Mouse (Mus musculus) brown adipose tissue, adult 24 weeks (tissue): Measurements from ENCODE around the gene Sgms2. TPM values are rescaled to one million over a fixed set of nuclear protein-coding genes. Genes with fewer than 3 reads are reported as not detected.
"Not testable (repeated sequence)": the region's sequence is repeated elsewhere in the genome, so short reads cannot be mapped to it uniquely, and the experiment has no call there.

Experiments
- H3K27ac ChIP-seq: fragments of 200-500 bp; replicated peaks from 2 replicates; pipeline ENCODE4 v1.5.1; 2012; ENCODE audit warnings: low read depth, mild to moderate bottlenecking, low read length
- H3K4me1 ChIP-seq: fragments of 200-500 bp; 2 replicates; pipeline ENCODE4 v1.6.1; 2012; ENCODE audit warnings: low read length, mixed read lengths; ENCODE audit not compliant: control insufficient read depth, insufficient read depth, insufficient read length
- H3K4me3 ChIP-seq: fragments of 200-500 bp; 2 replicates; pipeline ENCODE4 v1.5.1; 2012; ENCODE audit warnings: low read depth, mild to moderate bottlenecking, low read length, moderate library complexity; ENCODE audit not compliant: insufficient read depth
- polyA plus RNA-seq: library from polyadenylated mRNA; stranded (reverse); fragments of >200 nt; gene quantifications from 2 replicates; pipeline ENCODE4 v1.2.4, GENCODE M21; 2012; ENCODE audit not compliant: missing spikeins, insufficient read depth, insufficient read length

Sgms2 gene
- polyA plus RNA-seq, 1 experiment = 8.1 TPM

DNA sequence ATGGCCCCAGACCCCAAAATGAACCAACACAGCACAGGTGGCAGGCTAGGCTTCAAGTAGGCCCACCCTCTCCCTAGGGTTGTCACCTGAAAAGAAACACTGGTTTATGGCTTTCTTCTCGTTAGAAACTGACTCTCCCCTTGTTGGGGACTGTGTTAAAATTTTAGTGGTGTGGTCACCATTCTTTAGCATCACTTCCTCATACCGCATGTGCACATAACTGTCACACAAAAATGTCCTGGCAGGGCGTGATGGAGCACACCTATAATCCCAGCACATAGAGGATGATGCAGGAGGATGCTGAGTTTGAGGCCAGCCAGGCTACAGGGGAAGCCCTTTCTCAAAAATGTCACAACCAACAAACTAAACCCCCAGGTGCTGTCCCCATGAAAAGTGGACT is 133.6 kb downstream of the Sgms2 start:
- no peak overlapping the region for H3K27ac ChIP-seq
- no peak overlapping the region for H3K4me3 ChIP-seq

DNA sequence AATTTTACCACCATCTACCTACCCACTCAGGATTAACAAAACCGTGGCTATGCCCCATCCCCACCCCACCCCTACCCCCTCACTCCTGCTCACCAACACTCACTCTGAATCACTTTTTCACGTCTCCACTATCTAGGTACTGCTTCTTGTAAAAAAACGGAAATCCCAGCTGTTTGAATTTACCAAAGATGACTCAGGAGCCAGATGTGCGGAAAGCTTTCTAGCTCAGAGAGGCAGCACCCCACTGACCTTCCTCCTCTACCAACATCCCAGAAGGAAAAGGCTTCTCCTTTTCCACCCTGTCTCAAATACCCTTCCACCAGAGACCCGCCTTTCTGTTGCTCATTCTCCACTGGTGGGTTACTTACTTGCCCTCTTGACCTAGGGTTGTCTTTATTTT is 135.2 kb downstream of the Sgms2 start:
- Histone ChIP-seq H3K4me3 (no peak overlapping the region), H3K4me1 (no peaks in the 10 kb centered on the region), H3K27ac (no peak overlapping the region)

More for the DNA sequence above, 133.6 kb downstream of the Sgms2 start:
- no peaks in the 10 kb centered on the region for H3K4me1 ChIP-seq

DNA sequence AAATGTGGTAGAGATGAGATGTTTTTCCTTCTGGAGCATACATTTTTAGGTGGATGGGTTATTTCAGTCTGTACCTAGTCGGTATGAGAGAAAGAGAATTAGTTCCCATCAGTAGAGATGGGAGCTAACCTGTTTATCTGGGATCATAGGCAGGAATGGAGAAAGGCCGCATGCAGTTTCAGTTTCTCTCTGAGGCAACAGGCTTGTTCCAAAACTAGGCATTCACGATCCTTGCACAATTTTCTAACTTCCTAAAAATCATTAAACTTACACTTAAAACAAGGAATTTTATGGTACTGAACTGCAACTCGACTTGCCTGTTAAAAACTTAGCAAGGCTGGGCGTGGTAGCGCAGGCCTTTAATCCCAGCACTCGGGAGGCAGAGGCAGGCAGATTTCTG is 140.7 kb downstream of the Sgms2 start:
- H3K4me3 ChIP-seq = no peak overlapping the region
- no peak overlapping the region for H3K27ac ChIP-seq
- H3K4me1 ChIP-seq = no peaks in the 10 kb centered on the region

DNA sequence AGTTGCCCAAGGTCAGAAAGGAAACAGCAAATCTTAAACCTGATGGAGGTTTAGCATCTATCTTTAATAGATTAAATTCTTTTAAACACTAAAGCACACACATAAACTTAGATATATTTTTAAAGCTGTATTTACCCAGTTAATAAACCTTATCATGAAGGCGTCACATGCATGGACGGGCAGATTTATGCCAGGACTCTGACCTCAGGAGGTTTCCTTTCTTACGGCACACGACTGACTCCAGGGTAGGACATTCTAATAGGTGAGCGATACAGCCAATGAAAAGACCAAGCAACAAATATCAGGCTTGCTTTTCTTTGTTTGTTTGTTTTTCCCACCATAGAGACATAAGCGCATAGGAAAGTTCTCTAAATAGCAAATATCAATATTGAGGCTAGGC is 142.2 kb downstream of the Sgms2 start:
- H3K27ac ChIP-seq = no peak overlapping the region
- no peaks in the 10 kb centered on the region for H3K4me1 ChIP-seq
- H3K4me3 ChIP-seq = no peak overlapping the region

DNA sequence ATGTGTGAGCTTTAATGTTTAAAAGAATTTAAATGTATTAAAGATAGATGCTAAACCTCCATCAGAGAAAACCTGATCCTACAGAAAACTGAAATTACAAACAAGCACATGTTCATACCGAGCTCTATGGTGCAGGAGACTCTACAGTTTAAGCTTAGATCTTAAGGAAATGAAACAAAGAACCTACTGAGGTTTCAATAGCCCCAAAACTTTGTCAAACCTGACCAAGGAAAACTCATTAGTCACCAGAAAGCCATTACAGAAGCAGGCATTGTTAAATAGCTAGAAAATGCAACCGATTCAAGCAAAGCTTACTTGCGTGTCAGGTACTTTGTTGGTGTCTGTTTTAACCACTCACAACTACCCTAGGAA is 142.6 kb downstream of the Sgms2 start:
- no peak overlapping the region for H3K4me3 ChIP-seq
- no peaks in the 10 kb centered on the region for H3K4me1 ChIP-seq
- H3K27ac ChIP-seq = no peak overlapping the region

DNA sequence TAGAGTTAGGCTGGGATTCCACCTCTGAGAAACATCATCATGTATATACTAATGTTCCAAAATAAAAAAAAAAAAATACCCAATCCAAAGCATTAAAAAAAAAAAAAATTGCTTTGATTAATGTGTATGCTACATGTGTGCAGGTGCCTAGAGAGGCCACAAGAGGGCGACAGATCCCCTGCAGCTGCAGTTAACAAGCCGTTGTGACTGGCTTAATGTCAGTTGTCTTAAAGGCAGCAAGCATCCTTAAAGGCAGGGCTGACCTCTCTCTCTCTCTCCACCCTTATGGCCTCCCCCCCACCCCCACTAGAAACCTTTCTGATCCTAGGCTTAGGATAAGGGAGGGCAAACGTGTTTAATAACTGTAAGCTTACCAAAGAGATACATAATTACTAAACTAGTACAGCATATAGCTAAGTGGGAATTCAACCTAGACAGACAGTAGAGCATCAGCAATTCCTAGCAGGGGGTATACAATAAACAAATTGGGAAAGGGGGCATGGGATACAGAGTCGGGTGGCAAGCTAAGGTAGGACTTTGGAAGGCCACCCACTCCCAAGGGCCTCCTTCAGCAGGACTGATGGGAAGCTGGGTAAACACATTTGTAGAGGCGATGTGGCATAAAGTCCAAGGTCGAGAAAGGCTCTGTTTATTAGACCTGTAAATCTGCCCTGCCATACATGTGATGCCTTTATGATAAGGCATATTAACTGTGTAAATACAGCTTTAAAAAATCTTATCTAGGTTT is 143.2 kb downstream of the Sgms2 start:
- H3K27ac ChIP-seq = no peak overlapping the region
- H3K4me1 ChIP-seq = no peaks in the 10 kb centered on the region
- no peak overlapping the region for H3K4me3 ChIP-seq

DNA sequence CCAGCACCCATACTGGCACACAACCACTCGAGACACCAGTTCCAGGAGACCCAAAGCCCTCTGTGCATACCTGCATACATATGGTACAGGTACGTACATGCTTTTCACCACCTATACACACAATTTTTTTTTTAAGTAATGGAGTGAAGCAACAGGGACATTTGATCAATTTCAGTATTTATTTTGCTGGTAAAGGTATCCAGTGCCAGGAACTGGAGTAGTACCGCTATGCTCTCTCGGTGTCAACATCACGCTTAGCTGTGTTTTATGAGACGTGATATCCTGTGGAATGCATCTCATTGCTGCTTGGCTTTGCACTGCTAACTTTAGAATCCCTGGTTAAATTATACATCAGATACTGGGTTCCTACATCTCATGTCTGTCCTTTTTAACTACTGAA is 145.3 kb downstream of the Sgms2 start:
- Histone ChIP-seq H3K4me3 (no peak overlapping the region), H3K27ac (no peak overlapping the region), H3K4me1 (no peaks in the 10 kb centered on the region)

DNA sequence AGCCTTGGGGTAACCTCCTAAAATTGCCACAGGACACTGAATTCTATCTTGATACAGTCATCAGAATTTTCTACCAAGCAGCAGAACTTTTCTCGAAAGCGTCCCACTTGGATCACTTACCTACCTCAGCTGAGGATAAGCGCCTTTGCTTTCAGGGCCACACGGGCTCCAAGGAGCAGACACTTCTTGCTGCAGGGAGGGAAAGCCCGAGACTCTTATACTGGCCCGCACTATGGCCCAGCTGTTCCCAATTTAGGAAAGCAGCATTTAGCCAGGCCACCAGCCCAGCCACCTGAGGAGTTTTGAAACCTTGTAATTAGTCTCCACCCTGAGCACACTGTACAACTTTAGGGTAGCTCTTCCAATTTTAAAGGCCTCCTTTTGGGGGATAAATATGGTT is 147.9 kb downstream of the Sgms2 start:
- Histone ChIP-seq H3K4me3 (no peak overlapping the region), H3K4me1 (no peaks in the 10 kb centered on the region), H3K27ac (no peak overlapping the region)

DNA sequence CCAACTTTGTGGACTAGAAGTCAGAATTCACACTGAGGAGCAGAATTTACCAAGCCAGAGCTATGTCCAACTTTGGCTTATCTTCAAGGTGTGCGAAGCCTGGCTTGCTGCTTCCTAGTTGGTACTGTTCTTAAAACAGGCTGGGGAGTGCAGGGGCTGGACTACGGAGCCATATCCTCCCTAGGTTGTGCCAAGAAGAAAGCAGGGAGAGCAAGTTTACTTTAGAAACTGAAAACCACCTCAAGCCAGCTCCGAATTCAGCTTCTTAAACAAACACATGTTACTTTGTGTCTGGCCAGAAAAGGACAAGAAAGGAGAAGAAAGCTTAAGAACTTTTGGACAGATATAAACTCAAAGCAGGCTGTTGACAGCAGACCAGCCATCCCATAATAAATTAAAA is 150.3 kb downstream of the Sgms2 start:
- Histone ChIP-seq H3K27ac (no peak overlapping the region), H3K4me1 (no peaks in the 10 kb centered on the region), H3K4me3 (no peak overlapping the region)

DNA sequence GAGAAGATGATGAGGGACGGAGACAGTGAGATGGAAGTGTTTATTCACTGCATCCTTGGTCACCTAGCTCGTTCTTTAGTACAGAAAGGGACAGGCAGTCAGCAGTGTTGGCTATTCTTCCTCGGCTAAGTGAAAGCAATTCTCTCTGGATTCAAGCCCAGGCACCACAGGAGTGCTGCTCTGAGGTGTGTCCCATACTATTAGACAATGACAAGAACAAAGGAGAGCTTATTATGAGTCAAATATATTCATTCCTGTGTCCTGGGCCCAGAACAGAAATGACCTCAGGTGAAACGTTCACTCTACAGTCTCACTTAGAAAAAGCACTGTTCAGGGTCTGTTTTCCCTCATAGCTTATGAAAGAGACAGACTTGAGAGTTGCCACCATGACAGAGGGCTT is 151.9 kb downstream of the Sgms2 start:
- H3K4me3 ChIP-seq = no peak overlapping the region
- peaks cover 4% of the 10 kb centered on the region; the same call in 1 of the 2 replicates for H3K4me1 ChIP-seq
- no peak overlapping the region for H3K27ac ChIP-seq

DNA sequence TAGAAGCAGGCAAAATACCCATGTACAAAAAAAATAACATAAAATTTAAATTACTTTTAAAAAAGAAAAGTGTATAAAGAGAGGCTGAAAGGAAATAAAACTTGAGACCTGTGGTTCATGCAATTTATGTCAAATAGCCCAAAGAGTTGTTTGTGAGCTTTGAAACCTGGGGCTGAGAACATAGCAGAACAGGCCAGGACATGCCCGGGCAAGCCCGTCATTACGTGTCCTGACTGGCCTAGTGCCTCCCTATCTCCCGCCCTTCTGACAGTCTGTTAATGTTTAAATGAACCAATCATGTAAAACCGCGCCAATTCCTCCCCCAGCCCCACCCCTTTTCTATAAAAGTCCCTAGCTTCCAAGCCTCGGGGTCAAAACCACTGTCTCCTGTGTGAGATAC is 153.5 kb downstream of the Sgms2 start:
- H3K4me3 ChIP-seq, H3K27ac ChIP-seq, H3K4me1 ChIP-seq: not testable (repeated sequence)

DNA sequence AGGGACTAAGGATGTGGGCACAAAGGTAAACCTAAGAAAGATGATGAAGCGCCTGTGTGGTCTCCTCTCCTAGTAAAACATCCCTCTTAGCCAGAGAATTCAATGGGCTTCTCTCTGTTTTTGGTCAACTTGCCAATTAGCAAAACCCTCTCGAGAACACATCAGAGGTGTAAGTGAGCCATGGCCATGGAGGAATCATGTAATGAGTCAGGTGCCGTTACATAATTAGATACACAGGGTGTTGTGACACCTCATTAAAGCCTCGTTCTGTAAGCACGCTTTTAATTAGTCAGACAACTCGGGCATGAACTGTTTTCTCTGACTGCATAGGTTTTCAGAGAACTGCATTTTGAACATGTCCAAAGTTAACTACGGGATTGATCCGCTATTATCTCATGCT is 154.6 kb downstream of the Sgms2 start:
- Histone ChIP-seq H3K4me3 (no peak overlapping the region), H3K27ac (no peak overlapping the region), H3K4me1 (peaks cover 8% of the 10 kb centered on the region)

DNA sequence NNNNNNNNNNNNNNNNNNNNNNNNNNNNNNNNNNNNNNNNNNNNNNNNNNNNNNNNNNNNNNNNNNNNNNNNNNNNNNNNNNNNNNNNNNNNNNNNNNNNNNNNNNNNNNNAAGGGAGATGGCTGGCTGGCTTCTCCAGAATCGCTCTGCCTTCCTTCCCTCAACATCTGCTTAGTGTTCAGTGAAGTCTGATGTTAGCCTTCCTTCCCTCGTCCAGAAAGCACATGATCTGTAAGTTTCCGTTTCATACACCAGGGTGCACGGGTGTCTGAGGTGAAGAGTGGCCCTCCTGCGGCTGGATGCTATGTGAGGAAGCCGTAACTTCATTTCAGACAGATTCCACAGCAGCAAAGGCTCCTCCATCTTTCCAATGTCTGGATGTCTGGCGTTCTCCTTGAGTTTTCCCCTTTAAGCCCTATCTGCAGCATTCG is 156.1 kb downstream of the Sgms2 start:
- Histone ChIP-seq H3K4me1 (peaks cover 8% of the 10 kb centered on the region), H3K4me3 (peak overlapping the region; percentile 39; the same call in 1 of the 2 replicates), H3K27ac (no peak overlapping the region)

DNA sequence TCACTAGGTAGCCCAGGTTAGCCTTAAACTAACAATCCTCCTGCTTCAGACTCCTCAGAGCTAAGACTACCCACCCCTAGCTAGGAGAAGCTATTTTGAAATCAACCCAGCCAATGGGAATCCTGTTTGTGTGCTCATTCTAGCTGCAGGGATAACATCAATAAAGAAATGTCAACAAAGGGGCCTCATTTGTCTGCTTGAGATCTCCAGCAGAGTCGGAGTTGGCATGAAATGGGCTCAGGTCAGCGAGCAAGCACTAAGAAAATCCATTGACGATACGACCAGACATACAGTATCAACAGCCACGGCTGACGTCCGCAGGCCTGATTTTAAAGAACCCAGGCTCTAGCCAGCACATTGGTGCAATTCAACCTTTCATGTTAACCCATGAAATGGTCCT is 164.0 kb downstream of the Sgms2 start:
- Histone ChIP-seq H3K27ac (no peak overlapping the region), H3K4me3 (no peak overlapping the region), H3K4me1 (0 out of 2 replicates have a peak, but pooled peaks cover 2% of the 10 kb centered on the region)

DNA sequence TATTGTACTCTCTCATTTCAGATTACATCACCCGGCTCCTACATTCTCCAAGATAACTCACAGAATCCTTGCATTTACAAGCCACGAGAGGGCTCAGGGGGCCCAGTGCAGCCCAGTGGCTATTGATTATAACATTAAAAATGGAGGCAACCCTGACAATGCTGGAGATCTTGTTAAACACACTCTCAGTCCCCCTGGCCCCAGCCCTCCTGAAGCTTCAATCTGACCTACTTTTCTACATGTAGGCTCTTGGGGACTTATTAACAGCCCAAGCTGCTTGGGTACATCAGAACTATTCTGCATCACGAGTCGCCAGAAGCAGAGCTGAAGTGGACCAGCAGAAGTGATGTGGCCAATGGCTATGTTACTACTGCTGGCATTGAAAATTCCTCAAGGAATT is 164.6 kb downstream of the Sgms2 start:
- Histone ChIP-seq H3K27ac (no peak overlapping the region), H3K4me3 (no peak overlapping the region), H3K4me1 (0 out of 2 replicates have a peak, but pooled peaks cover 2% of the 10 kb centered on the region)

DNA sequence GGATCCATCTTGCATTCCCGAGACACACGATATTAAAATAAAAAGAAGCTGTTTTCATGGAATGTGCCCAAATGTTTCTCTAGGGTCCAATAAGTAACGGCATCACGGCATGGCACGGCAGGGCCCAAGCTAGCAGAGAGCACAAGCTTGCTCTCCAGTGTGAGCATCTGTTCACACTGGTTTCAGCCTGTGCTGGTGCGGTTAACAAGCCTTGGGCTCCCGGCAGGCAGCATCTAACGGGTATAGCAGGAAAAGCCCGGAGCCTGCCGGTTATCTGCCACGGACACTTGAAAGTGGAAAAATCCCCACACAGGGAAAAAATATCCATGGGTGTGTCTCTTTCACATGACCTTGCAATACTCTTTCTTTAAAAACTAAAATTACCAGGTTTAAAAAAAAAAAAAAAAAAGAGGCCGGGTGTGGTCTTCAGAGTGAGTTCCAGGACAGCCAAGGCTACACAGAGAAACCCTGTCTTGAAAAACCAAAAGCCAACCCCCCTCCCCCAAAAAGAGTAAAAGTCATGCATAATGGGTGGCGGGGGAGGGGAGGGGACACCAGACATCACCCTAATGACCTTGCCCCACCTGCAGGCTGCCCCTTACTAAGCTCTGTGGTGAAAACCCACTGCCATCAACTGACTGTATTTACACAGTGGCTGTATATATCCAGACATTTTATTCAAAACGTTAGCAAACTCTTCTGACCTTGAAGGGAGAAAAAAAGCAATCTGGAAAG is 169.0 kb downstream of the Sgms2 start:
- Histone ChIP-seq H3K4me3 (no peak overlapping the region), H3K4me1 (peaks cover 2% of the 10 kb centered on the region; the same call in 1 of the 2 replicates), H3K27ac (0 out of 2 replicates have a peak overlapping the region, but pooled peaks have one; percentile 28)
